Mouse (Mus musculus) small intestine, adult 10 weeks (tissue): ENCODE results near the gene Sgcg. TPM values are rescaled to one million over a fixed set of nuclear protein-coding genes. Genes with fewer than 3 reads are reported as not detected.

ENCODE experiments used
- polyA plus RNA-seq: library from polyadenylated mRNA; stranded (reverse); fragments of 350-450 nt; fragmentation: Illumina TruSeq; extraction: RNeasy Lipid Tissue Mini Kit (QIAGEN cat#74804); gene quantifications from one replicate; pipeline ENCODE4 v1.2.3, GENCODE M21; 2014; ENCODE audit warnings: low replicate concordance

Gene Sgcg
- polyA plus RNA-seq, result not detected

GRCm38 (mm10) chr14:61258352-61258751 is at the start of gene Sgcg:
Gene Sgcg (minus strand): TSS chr14:61258490.

Other genes with a start within 250 kb of the Sgcg start
- 5.9 TPM for gene Tnfrsf19, start 212.0 kb downstream of the Sgcg start, polyA plus RNA-seq
- 2.2 TPM for gene Sacs, start 120.0 kb downstream of the Sgcg start, polyA plus RNA-seq
- gene Arl11, start 51.3 kb upstream of the Sgcg start, polyA plus RNA-seq, result 2.1 TPM
- 3.6 TPM for gene Ebpl, start 101.9 kb upstream of the Sgcg start, polyA plus RNA-seq
- 71.1 TPM for gene Kpna3, start 181.4 kb upstream of the Sgcg start, polyA plus RNA-seq